Mouse (Mus musculus) ovary, postnatal 36 days (tissue): ENCODE results near the gene Acad11.

Experiments
- DNase-seq: peaks from one replicate; pipeline ENCODE4 v3.0.0; 2022; ENCODE audit warnings: low spot score, mixed read lengths

The Acad11 gene

DNA sequence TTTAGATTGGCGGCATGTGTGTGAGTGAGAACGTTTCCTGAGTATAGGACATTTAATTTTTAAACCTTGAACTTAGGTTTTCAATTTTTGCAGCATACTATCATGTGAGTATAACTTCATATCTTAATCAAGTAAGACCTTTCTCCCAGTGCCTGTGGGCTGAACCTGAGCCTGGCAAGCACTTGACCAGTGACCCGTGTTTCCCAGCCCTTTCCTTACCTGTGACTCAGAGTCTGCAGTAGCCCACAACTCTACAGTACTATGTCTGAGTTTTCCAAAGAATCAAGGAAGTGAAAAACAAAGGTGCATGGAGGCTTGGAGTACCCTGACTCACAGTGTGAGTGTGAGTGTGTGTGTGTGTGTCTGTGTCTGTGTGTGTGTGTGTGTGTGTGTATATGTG, 16.9 kb downstream of the Acad11 start:
- no peak for DNase-seq

DNA sequence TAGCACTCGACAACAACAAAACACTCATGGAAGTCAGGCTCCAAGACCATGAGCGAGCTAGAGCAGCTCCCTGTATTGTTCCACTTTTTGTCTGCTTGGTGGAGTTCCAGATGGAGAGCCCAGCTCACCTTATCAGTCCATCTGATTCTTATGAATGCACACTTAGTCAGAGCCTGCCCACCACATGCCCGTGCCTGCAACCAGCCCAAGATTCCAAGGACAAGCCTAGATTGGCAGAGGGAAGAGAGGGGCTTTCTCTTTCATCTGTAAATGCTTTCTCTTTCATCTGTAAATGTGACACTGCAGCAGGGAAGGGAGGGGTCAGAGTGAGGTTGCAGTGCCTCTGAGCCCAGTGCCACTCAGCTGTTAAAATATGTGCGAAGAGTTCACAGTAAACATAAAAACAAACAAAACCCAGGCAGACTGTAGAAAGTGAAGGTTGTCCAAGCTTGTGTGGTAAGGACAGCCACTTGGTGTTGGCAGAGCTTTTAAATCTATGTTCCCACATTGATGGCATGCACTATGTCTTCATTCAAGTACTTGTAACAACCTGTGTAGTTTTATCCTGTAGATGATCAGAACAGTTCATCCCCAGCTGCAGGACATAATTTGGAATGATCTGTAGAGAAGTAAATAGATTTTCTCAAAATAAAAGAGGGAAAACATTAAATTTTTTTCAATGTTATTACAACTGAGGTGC, 22.7 kb downstream of the Acad11 start:
- no peak for DNase-seq

DNA sequence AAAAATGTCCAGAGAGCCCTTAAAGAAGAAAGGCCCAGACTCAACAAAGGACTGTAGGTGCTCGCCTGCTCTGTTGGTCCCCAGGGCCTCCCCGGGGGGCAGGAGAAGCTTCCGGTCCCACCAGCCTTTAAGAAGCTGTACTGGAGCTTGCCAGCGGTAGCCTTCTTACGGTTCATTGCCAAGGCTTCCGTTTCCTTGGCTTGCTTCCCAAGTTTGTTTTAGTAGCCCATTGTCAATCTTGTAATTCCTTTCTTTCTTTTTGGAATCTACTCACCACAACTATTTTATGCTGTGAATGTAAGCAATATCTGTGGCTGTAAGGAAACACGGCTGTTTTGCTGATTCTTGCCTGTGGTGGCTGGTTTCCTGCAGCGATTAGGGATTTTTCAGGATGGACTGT, 25.4 kb downstream of the Acad11 start:
- DNase-seq: peak; percentile 22

DNA sequence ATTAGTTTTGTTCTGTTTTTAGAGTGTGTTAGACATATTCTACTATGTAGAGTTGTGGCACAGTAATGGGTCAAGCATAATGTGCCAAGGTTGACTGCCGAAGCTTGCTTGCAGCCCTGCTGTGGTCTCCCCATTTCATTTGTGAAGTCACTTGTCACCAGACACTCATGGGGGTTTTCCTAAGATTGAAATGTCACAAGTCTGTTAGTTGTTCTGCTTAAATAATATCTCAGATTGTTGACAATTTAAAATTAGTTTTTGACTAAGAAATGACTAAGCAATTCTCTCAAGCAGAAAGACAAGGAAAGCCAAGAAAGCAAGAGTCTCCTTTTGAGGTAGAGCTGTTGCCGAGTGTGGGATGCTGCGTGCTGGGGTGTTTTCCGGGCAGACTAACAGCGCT, 29.8 kb downstream of the Acad11 start:
- no peak for DNase-seq

DNA sequence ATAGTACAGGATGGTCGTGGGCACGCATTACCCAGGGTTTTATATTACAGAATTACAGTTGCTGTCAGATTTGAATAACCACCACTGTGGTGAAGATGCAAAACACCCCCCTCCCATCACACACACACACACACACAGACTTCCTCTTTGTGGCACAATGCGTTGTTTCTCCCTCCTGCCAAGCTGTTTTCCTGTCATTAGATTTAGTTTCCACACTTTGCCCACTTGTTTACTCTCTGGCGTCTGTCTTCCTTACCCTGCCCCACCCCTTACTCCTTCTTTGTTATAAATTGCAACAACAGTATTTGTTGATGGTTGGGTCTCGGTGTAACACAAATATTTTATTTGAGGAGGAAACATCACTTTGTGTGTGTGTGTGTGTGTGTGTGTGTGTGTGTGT, 35.1 kb downstream of the Acad11 start:
- no peak for DNase-seq

DNA sequence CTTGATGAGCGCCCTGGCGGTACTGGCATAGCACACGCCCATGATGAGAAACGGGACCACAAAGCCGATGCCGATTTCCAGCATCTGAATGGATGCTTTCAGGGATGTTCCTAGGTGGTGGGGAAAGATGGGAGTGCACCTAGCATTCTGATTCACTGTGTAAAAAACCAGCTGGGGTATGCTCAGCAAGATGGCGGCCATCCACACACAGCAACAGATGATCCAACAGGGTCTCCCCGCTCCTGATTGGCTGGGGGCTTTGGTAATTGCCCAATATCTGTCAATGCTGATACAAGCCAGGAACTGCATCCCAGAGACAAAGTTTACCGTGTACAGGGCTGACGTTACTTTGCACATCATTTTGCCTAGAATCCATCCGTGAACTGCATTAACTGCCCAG, 35.9 kb downstream of the Acad11 start:
- no peak for DNase-seq

DNA sequence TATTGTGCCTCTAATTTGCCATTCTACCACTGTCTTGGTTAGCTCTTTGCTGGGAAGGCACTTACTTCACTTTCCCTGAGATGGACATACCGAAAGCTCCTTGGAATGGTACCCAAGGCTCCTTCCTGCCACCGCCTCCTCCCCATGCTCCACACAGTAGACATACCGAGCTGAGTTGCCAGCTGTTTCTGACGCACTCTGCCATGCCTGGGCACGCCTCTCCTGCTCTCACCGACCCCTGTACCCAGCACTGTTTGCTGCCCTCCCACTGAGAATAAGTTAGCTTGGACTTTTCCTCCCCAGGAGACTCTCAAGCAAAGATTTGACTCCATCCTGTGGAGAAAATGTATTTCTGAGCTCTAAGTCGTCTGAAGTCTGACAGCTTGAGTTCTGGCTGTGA, 37.6 kb downstream of the Acad11 start:
- no peak for DNase-seq

DNA sequence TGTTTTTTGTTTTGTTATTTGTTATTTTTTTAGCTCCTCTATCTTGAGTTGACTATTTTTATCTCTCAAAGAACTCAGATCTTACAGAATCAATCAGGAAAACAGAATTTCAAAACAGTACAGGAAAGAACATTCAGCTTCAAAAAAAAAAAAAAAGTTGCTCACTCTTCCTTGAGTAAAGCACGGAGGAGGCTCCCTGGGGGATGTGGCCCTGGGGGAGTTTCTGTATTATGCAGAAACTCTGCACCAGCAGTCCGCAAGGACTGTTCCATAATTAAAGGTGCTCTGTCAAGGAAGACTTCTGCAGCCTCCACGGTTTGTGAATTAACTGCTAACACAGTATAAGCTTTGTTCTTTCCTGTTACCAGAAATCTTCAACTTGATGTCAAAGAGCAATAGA, 38.3 kb downstream of the Acad11 start:
- no peak for DNase-seq

DNA sequence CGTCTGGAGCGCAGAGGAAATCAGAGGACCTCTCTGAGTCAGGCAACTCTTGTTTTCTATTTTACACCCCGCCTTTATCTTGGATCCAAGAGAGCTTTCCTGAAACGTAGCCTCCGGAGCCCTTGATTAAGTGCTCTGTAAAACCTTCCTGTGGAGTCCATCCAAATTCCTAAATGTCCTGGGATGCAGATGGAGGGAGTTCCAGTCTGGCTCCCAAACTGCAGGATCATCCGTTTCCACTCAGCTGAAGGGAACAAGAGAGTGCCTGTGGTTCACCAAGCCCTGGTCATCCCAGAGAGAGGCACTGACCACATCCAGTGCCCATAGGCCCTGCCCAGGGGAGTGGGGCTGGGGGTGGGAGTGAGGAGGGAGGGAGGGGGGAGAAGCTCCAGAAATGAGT, 39.1 kb downstream of the Acad11 start:
- DNase-seq: no peak

DNA sequence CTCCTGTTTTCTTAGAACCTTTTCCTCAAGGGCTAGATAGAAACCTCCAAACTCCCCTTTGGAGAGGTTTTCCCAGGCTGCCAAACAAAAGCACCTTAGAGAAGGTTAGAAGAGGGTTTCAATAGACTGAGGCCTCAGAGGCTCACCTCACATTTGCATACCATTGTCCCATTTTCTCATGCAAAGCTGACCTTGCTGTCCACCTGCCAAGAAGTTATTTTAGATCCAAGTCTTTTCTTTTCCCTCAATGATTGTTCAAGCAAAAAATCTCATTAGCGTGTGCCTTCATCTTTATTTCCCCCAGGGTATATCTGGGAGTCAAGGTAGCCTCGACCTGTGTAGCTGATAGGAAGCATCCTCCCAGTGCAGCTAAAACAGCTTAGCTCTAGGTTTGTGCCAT, 39.7 kb downstream of the Acad11 start:
- DNase-seq: no peak

DNA sequence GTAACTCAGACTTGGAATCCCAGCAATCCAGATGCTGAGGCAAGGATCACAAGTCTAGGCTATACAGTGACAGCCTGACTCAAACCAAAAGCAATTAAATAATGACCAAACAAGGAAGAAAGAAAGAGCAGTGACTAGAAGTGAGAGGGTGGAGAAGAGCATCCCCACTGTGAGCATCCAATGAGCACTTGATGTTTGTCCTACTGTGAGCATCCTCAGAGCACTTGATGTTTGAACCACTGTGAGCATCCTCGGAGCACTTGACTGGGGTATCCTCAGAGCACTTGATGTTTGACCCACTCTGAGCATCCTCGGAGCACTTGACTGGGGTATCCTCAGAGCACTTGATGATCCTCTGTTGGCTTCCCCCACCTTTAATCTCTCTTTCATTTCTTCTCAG, 41.8 kb downstream of the Acad11 start:
- no peak for DNase-seq

DNA sequence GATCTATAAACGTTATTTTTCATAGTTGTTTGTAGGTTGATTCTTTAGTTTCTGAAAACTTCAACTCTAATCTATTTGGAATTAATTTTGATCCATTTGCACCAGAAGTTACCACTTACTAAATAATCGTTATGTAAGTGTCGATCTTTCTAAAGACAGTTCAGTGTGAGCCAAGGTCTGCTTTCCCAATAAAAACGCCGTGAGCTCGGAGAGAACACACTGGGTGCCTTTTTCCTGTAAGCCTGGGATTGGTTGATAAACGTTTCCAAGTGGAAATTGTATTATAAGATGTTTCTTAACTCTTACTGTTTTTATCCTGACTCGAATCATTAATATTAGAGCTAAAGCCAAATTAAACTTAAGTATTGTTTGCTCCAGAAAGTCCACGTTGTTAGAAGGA, 43.8 kb downstream of the Acad11 start:
- DNase-seq: no peak

DNA sequence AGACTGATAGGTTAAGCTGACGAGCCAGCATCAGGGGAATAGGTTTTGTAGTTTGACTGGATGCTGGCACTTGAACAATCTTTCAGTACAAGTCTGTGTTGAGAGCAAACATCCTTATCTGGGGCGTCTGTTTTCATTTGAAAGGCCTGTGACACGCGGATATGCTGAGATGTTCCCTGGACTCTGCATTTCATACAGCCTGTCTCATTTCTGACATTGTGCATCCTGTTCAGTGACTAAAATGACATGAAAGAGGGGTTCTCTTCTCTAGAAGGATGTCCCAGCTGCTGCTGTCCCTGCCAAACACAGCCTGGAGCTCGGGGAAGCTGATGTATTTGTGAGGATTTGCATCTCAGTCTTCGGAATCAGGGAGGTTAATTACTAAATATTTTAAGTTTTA, 44.3 kb downstream of the Acad11 start:
- no peak for DNase-seq

DNA sequence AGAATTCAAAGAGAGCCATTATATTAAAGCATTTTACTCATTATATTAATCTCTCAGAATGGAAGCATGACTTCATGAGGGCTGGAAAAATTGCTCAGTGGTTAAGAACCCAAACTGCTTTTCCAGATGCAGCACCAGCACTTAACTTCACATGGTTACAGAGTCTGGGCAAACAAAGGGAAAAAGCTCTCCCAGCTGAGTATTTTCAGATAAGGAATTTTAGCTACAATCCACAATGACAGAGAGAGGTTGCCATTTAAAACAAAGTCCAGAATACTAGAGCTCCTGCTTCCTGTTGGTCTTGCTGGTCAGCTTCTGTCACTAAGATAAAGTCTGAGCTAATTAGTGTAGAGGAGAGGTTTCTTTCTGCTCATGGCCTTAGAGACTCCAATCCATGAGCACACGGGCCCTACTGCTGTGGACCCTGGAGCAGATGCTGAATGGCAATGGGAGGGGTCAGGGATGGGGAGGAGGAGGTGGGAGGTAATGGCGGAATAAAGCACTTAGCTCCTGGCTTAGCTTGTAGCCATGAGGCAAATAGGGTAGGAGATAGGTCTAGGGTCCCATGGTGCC, 45.5 kb downstream of the Acad11 start:
- no peak for DNase-seq

DNA sequence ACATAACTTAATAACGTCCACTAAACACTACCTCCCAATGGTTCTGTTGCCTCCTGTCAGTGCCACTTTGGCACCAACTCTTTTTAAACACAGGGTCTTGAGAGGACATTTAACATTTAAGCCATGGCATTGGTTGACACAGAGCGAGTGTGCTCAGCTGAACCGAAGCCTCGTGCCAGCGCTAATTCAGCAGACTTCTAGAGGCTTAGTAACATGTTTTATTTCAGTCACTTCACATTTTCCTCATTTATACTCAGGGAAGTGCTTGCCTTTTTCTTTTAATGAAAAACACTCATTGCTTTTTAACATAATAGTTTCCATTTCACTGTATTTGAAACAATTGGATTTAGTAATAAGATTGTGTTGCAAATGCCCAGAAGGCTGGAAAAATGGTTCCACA, 46.0 kb downstream of the Acad11 start:
- no peak for DNase-seq

DNA sequence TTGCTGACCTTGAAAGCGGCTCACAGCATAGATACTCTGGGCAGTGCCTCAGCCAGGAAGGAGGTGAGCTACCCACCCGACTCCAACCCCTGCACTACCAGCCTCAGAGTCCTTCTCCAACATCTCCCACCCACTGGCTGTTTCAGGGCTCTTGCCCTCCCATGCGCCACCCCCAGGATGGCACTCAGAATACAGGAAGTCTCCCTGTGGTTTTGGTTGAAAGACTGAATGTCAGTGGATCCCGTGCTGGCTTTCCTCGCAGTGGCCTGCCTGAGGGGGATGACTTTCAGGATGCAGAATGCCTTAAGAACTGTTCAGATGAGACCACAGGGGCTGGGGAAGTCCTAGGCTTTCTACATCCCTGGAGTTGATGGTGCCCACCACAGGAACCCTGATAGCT, 59.9 kb downstream of the Acad11 start:
- DNase-seq: no peak

DNA sequence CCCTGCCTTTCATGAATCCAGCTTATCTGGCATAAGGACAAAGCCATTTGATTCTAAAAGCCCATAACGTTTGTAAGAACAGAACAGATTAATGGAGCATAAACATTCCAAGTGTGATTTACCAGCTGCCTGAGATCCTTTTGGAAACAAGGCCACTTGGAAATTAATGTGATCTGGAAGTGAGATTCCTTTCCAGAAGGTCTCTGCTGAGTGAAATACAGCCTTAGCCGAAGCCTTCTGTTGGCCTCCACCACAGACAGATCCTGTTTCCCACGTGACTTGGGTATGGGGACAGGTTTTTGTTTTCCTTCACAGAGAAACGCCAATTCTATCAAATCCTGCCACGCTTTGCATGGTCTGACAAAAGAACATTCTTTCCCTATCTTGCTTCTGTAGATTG, 60.4 kb downstream of the Acad11 start:
- no peak for DNase-seq

DNA sequence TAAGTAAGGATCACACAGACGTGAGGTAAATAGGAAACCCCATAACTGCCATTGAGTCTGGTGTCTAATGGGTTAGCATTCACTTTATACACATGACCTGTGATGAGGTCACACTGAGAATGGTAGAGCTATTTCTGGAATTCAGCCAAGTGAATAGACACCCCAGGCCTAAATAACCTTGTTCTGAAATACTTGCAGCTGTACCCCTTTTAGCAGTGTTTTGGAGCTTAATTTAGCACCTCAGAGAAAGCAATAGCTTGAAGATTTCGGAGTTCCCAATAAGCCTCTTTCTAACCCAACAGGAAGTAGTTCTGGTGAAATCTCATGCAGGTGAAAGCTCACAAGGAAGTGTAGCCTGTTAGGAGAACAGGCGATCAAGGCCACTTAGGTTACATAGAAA, 63.7 kb downstream of the Acad11 start, which contains the start of gene Ackr4:
TSS of gene Ackr4 (minus strand) at position 101 of the 400 bp plus-strand sequence.
- no peak for DNase-seq

DNA sequence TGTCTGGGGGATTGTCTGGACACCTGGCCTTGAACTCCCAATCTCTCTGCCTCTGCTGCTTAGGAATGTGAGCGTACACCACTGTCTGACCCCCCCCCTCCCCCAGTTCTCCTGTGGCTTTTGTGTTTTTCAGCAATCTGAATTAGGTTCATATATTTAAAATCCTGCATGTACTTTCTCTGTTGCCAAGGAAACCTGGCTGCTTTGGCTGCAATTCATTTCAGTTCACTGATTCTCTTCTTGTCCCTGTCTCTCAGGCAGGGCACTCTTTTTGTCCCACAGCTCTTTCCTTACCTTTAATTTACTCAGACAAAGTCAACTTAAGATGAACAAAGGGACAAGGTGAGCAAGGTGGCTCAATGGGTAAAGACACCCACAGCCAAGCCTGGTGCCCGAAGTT, 64.9 kb downstream of the Acad11 start:
- DNase-seq: no peak

DNA sequence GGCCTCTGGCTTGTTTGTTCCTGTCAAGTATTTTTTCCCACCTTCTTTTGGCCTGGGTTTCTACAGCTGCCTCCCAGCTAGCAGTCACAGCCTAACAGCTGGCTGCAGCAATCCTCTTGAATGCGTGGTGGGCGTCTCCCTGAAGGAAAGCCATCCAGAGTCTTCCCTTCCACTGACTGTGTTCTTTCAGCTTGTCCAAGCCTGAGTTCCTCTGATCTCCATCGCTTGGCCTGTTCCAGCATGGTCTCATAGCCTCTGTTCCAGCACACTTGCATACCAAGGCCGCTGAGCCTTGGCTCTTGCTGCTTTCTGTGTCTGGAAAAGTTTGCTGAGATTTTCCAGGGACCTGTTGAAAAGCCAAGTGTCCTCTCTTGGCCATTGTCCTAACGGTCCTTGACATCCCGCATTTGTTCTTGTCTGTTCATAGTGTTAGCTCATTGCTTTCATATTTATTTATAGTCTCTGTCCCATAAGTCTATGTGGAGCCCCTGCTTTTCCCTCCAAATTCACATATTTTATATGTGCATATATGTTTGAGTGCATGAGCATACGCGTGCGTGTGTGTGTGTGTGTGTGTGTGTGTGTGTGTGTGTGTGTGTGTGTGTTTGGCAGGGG, 67.1 kb downstream of the Acad11 start:
- DNase-seq: no peak

DNA sequence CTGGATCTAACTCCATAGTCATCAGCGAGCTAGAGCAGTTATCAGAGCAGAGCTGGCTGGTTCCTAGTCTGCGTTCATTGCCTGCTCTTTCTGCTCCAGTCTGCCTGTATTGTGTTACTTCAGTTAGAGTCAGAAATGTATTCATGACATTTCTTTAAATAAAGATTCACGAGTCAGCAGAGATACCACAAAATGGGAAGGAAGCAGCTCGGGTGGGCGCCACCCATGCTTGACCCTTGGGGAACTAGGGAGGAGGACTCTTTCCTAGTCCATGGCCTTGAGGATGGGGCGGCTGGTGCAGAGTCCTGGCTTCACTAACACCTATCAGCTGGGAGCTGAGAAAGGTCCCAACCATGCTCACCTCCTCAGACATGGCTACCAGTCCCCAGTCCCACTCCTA, 77.2 kb downstream of the Acad11 start:
- no peak for DNase-seq

DNA sequence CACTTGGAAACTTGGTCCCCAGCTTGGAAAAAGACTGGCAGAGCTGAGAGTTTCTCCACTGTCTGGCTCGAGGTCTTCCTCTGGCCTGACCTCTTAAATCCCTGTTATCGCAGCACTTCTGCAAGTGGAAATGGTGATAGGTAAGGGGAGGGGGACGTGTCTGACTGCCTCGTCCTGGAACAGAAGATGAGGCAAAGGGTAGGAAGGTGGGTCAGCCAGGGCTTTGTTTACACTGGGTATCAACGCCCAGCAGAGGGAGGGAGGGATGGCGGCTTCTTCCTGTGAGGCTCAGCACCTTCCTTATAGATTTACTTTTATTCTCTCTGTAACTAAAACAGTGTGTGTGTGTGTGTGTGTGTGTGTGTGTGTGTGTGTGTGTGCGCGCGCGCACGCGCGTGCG, 79.6 kb downstream of the Acad11 start:
- DNase-seq: no peak

DNA sequence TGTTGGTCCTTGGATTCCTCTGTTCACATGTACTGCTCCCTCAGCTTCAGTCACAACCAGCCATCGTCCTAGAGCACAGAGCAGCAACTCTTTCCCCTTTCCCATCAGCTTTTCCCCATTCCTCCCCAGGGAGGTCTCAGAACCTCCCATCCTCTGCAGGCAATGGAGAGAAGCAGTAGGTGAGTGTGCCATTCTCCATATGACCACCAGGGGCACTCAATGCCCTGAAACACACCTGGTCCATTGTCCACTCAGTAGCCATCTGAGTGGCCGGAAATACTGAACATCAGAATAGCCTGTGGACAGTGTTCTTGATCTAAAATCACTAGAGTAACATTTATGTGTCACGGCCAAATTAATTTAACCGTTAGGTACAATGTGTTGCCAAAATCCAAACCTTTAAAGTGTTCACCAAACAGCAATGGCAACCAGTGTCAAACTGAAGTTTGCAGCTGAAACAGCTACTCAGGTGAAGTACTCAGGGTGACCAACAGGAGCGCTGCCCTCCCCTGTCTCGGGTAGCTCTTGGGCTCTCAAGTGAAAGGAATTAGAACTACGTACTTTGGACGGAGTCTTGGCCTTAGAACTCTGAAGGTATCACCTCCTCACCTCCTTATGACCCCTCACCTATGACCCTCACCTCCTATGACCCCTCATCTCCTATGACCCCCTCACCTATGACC, 81.3 kb downstream of the Acad11 start:
- DNase-seq: no peak
